Mouse (Mus musculus) embryonic fibroblast, embryonic 13.5 days (primary cell): ENCODE results near the gene Fam45a.

ENCODE experiments used
- CTCF ChIP-seq: IDR thresholded peaks from 2 replicates; pipeline ENCODE4 v1.5.1; 2011; ENCODE audit warnings: mild to moderate bottlenecking, control low read depth, low read length, moderate library complexity, borderline replicate concordance; ENCODE audit not compliant: insufficient read depth
- POLR2A ChIP-seq: IDR thresholded peaks from 2 replicates; pipeline ENCODE4 v1.6.1; 2011; ENCODE audit warnings: low read depth, mild to moderate bottlenecking, control low read depth, low read length, moderate library complexity

DNA sequence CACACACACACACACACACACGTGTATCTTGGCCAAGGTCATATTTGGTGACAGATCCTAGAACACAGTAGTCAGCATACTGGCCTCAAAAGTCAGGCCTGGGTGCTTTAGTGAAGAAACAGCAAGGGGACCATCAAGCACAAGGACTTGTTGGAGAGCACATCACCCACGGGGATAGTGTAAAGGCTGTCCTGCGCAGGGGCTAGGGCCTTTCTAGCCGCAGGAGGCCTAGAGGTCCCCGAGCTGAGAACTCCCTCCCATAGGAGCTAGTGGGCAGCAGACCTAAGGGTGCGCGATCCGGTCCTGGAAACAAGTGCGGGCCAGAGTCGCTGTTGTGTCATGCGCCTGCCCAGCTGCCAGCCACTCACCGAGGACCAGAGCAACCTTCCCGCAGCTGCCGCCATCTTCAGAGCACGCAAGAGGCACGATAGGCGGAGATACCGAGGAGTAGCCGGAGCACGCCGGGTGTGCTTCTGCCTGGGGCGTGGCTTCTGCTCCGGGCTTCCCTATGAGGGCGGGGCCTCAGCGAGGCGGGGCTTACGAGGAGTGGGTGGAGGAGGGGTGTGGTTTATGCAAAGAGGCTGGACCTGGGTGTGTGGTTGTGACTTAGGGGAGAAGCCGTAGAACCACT lies 62.8 kb downstream of the Fam45a start, which contains the start of gene Prdx3:
- TF ChIP-seq POLR2A (peak; percentile 97), CTCF (no peak)
